Mouse (Mus musculus) testis, postnatal 10 days (tissue): ENCODE results near the gene Zfp791.
A peak's percentile ranks its signal among the peaks of the same experiment; 100 is the strongest.
"Not testable (repeated sequence)": the region's sequence is repeated elsewhere in the genome, so short reads cannot be mapped to it uniquely, and the experiment has no call there.

ENCODE experiments used
- DNase-seq: peaks from one replicate; pipeline ENCODE4 v3.0.0; 2021; ENCODE audit warnings: low spot score

Gene Zfp791

GRCm38 (mm10) chr8:85122995-85123394 is at the start of gene Zfp791:
TSS of gene Zfp791 (minus strand) at chr8:85123095.
- DNase-seq: no peak

- DNase-seq: peak; percentile 56
Observed at GRCm38 (mm10) chr8:85171291-85171690, 48.4 kb upstream of the Zfp791 start.

- no peak for DNase-seq
Observed at GRCm38 (mm10) chr8:85151624-85152023, 28.7 kb upstream of the Zfp791 start, which contains the start of gene Cks1brt. TSS of gene Cks1brt (plus strand) at chr8:85151924.

- no peak for DNase-seq
Observed at GRCm38 (mm10) chr8:85142516-85142915, 19.6 kb upstream of the Zfp791 start.

DNA sequence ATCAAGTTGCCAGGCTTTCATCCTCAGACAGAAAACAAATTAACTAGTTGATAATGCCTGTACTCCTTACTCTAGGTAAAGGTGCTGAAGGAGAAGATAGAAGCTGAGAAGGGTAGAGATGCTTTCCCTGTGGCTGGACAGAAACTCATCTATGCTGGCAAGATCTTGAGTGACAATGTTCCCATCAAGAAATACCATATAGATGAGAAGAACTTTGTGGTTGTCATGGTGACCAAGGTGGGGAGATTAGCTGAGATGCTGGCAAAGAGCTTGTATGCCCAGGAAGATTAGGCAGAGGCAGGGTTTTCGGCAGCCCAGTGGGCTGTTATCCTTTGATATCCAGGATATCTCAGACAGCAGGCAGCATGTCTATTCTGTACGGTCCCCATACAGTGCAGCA is 12.8 kb upstream of the Zfp791 start:
- DNase-seq: not testable (repeated sequence)

DNA sequence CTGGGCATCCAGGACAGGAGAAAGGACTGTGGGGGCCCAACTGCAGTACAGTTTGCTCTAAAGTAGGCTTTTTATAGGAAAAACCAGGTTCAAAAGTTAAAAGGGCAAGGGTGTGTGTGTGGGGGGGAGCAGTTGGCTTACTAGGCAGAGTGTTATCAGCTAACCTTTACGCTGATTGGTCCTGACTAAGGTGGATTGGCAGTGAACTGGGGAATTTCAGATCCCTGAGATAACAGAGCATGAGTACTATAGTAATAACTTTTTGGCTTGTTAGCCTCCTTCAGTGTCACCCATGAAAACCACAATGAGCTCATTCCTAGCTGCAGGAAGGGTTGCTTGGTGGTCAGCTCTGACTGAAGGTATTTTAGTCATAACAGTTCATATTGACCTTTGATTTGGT is 9.4 kb upstream of the Zfp791 start:
- DNase-seq: no peak

GRCm38 (mm10) chr8:85123691-85124090 is 796 bp upstream of the Zfp791 start:
- no peak for DNase-seq

DNA sequence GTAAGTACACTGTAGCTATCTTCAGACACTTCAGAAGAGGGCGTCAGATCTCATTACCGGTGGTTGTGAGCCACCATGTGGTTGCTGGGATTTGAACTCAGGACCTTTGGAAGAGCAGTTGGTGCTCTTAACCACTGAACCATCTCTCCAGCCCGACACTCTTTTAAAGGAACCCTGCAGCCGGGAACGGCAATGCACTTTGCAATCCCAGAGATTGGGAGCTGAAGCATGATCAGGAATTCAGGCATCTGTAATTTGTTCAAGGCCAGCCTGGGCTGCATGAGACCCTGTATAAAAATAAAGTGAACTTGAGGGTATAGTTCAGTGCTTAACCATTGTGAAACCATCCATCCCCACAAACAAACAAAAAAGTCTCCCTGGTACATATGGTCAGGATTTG is 2.6 kb downstream of the Zfp791 start:
- DNase-seq: not testable (repeated sequence)

DNA sequence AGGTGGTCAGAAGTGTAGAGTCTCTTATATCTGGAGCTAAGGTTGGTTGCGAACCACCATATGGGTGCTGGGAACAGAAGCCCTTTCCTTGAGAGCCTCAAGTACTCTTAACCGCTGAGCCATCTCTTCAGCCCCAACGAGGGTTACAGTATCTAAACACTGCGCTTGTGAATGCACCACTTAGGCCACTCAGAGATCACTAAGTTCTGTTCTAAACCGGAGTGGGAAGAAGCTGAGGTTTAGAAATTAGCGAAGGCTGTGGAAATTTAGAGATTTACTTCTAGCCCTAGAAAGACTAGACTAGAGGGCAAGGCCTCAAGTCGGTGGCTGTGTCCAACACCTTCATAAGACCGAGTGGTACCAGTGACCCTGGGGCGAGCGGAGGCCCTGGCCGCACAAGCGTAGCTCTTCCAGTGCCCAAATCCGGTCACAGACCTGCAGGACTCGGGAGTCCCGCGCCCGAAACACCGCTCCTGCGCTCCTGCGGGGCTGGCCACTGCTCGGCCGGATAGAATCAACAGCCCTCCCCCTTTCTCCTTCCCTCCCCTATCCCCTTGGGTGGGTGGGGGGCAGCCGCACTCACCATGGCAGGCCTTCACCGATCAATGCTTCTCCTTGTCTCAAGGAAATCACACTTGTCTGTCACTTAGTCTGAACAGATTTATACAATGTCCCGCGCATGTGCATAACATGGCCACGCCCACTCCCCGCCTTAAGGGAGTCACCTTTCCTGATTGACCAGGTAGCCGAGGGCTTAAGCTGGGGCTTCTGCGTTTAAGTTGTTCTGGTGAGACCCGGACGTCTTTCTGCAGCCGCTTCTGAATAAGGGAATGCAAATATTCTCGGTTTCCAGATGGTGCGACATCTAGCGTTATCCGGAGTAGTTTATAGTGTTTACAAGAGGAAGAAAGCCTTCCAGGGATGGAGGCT is 3.6 kb downstream of the Zfp791 start:
- DNase-seq: peak; percentile 89

DNA sequence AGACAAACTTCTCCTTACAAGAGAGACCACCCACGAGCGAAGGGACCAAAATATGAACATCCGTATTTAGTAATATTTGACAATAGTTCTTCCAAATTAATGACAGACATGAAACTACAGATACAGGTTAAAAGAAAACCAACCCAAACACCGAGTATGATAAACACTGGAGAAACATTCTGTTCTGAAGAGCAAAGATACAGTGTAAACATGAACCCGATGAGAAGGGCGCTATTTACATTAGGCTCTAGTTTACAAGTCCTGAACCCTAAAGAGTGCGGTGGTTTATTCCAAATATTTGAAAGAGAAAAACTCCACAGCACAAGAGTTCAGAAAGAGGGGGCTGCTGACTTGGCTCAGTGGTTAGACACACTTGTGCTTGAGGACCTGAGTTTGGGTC is 5.9 kb downstream of the Zfp791 start:
- no peak for DNase-seq

DNA sequence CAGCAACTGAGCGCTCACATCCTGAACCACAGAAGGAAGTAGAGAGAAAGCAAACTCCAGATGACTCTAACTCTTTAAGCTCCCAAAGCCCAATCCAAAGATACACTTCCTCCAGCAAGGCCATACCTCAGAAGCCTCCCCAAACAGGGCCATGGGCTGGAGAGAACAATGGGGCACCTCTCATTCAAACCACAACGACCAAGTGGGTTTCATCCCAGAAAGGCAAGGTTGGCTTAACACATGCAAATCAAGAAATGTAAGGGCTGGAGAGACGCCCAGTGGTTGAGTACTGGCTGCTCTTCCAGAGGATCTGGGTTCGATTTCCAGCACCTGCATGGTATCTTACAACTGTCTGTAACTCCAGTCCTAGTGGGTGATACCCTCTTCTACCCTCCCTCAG is 7.4 kb downstream of the Zfp791 start:
- DNase-seq: no peak

DNA sequence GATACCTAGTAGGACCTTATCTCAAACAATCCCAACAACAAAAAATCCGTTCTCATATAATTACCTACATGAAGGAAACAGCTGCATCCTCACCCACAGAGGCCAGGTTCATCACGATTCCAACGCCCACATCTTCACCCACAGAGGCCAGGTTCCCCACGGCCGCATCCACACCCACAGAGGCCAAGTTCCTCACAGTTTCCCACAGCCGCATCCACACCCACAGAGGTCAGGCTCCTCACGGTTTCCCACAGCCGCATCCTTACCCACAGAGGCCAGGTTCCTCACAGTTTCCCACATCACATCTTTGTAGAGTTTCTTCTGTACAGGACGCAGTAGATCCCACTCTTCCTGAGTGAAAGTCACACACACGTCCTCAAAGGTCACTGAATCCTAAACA is 9.7 kb downstream of the Zfp791 start:
- DNase-seq: no peak

DNA sequence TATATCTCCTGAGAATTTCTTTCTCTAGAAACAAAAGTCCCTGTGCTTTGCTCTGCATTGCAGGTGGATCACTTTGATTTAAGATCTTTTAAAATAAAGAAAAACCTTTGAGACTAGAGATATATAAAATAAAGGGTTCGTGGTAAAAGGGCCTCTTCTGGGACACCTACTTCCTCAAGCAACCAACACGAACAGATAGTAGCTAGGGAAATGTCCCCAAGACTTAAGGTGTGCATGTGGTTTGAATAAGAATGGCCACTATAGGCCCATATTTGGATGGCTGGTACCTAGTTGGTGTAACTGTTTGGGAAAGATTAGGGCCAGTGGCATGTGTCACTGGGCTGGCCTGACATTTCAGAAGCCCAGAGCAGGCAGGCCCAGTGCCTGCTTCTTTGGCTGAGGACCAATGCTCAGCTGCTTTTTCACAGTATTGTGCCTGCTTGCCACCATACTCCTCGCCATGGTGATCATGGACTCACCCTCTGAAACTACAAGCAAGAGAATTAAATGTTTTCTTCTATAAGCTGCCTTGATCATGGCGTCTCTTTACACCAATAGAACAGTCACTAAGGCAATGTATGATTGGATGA is 22.7 kb downstream of the Zfp791 start:
- no peak for DNase-seq

DNA sequence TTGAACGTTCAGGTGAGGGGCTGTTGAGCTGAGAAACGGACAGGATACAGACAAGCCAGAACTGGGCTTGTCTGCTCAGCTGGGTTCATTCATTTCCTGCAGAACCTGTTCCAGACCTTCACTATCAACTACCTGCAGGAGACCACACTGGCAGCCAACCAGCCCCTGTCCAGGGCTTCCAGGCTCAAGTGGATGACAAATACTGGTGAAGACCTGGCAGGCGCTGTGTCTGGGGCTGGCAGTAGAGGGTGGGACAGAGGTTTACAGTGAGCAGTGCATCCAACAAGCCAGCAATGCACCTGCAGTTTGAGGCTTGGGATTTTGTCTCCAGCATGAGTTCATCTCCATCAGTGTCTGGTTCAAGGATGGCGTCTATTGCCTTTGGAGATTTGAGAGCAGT is 26.0 kb downstream of the Zfp791 start:
- DNase-seq: no peak

- DNase-seq: no peak
Observed at GRCm38 (mm10) chr8:85096196-85096595, 26.7 kb downstream of the Zfp791 start.

DNA sequence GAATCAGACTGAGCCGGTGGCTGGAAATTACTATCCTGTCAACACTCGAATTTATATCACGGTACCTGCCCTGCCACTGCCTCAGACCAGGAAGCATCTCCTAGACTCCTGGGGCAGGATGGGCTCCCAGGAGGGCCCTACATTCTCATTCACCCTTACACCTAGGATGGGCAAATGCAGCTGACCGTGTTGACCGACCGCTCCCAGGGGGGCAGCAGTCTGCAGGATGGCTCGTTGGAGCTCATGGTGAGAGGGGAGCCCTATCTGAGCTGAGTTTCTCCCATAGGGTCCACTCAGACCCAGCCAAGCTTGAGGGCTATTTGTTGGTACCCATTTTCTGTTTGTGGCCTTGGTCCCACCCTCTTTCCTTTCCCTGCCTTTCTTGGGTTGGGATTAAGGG is 27.3 kb downstream of the Zfp791 start:
- DNase-seq: no peak

- DNase-seq: no peak
Observed at GRCm38 (mm10) chr8:85095051-85095450, 27.8 kb downstream of the Zfp791 start.

DNA sequence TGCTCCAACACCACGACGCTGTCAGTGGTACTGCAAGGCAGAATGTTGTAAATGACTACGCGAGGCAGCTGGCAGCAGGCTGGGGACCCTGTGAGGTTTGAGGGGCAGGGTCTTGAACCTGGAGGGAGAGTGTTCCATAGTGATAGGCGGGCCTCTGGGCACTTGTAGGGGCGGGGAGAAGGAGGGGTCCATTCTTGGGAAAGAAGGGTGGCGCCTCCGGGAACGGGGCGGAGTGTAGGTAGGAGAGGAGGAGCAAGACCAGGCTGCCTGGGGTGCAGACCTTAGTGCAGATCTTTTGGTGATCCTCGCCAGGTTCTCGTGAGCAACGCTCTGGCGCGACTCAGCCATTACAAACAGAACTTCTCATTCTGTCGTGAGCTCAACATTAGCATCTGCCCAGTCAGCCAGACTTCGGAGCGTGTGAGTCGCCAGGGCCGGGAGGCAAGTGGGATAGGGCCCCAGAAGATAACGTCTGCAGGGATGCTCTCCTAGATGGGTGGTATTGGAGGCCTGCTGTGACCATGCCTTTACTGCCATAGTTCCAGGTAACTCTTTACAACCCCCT is 31.3 kb downstream of the Zfp791 start:
- DNase-seq: peak; percentile 49

DNA sequence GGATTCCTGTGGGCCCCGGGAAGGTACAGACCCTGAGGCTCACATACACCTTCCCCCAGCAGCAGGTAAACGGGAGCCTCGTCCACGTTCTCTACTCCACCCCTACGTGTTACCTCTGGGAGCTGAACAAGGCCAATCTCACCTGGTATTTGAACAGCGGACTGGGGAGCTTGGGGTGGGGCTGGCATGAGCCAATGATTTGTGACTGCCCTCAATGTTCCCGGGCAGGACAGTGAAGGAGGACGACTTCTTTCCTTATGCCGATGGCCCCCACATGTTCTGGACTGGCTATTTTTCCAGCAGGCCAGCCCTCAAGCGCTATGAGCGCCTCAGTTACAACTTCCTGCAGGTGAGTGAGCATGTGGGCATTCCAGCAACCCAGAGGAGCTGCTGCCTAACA is 32.0 kb downstream of the Zfp791 start:
- peak; percentile 33 for DNase-seq

DNA sequence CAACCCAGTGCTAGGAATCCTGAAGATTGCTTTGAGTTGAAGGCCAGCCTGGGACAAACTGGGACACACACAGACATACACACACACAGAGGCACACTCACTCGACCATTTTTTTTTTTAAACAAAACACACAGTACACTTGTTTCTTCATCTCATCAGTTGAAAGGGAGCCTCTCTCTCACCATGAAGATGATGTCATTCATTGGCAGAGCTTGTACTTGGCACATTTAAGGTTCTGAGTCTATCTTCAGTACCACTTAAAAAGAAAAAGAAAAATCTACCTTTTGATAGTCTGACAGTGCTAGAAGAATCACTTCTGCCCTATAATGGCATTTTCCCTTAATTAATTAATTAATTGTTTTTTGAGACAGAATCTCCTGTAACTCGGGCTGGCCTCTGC is 34.1 kb downstream of the Zfp791 start:
- no peak for DNase-seq

GRCm38 (mm10) chr8:85086238-85086637 is 36.7 kb downstream of the Zfp791 start:
- DNase-seq: no peak

GRCm38 (mm10) chr8:85084633-85085032 is 38.3 kb downstream of the Zfp791 start:
- no peak for DNase-seq
